ENCODE assay signal across 12 mouse cellular contexts in genomic region chr3:21269130-21269440, GRCm38 (mm10).
"Had no signal": no experiment of that assay in that cellular context is flagged by ENCODE, and none has a peak within 500 bp of the region (broad histone marks: within the 10 kb centered on the region; RNA-seq: fewer than 3 reads in every experiment).

No protein-coding gene starts in this region.

- DNase-seq: left cerebral cortex, postnatal 4 days; lung, adult 2 months; lung, postnatal 4 days; midbrain, embryonic 14.5 days; right cerebral cortex, postnatal 25 days; thymus, postnatal 4 days had no signal

- H3K27me3 ChIP-seq: limb, embryonic 13.5 days; liver, embryonic 15.5 days; neural tube, embryonic 15.5 days had no signal

- H3K4me1 ChIP-seq: limb, embryonic 13.5 days; liver, embryonic 15.5 days; midbrain, embryonic 10.5 days; neural tube, embryonic 15.5 days had no signal

- H3K4me3 ChIP-seq: layer of hippocampus, adult 2 months; limb, embryonic 13.5 days; liver, embryonic 15.5 days; midbrain, embryonic 10.5 days; myocyte; neural tube, embryonic 15.5 days had no signal

- H3K4me2 ChIP-seq: limb, embryonic 13.5 days; liver, embryonic 15.5 days; neural tube, embryonic 15.5 days had no signal

- H3K27ac ChIP-seq: layer of hippocampus, adult 2 months; limb, embryonic 13.5 days; liver, embryonic 15.5 days; midbrain, embryonic 10.5 days; neural tube, embryonic 15.5 days had no signal

- H3K9me3 ChIP-seq: limb, embryonic 13.5 days; liver, embryonic 15.5 days; midbrain, embryonic 10.5 days; neural tube, embryonic 15.5 days had no signal

- H3K9ac ChIP-seq: limb, embryonic 13.5 days; liver, embryonic 15.5 days; neural tube, embryonic 15.5 days had no signal

- H3K36me3 ChIP-seq: limb, embryonic 13.5 days; liver, embryonic 15.5 days; midbrain, embryonic 10.5 days; neural tube, embryonic 15.5 days had no signal
